Mouse (Mus musculus) spleen, adult 2 months (tissue): ENCODE data around the gene Dennd5a.

Experiments used
- CTCF ChIP-seq: fragments of 200-500 bp; IDR thresholded peaks from 2 replicates; pipeline ENCODE4 v1.5.1; 2011; ENCODE audit warnings: mild to moderate bottlenecking, inconsistent platforms; ENCODE audit not compliant: insufficient read depth, insufficient read length, insufficient replicate concordance; ENCODE audit errors: extremely low read depth
- POLR2A ChIP-seq: fragments of 200-500 bp; IDR thresholded peaks from 2 replicates; pipeline ENCODE4 v1.6.1; 2011; ENCODE audit warnings: low read depth, low read length, inconsistent platforms

- no peak for TF ChIP-seq POLR2A
- no peak for TF ChIP-seq CTCF
Observed at GRCm38 (mm10) chr7:109962596-109962995, 2.3 kb upstream of the Dennd5a start.
